Mouse (Mus musculus): Measurements from ENCODE around the gene Irf9. TPM values are rescaled to one million over a fixed set of nuclear protein-coding genes. Genes with fewer than 3 reads are reported as not detected.
A peak's percentile ranks its signal among the peaks of the same experiment; 100 is the strongest.

Irf9 gene
- polyA plus RNA-seq, 1 experiment from 2014 or later: 46.9 TPM

- Histone ChIP-seq H3K9me3 (ENCODE audit: control insufficient read depth) (no peaks in the 10 kb centered on the region), H3K27ac (ENCODE audit: low read depth, low read length) (peak within 1 kb of the TSS; percentile 50; the same call in 1 of the 2 replicates), H3K36me3 (ENCODE audit: control insufficient read depth, insufficient read depth) (peaks cover 42% of the 10 kb centered on the region), H3K4me3 (ENCODE audit: low read depth, low read length) (peak within 1 kb of the TSS; percentile 59), H3K4me1 (replicated peaks; ENCODE audit: control insufficient read depth, insufficient read depth, low read length) (no peaks in the 10 kb centered on the region), H3K27me3 (replicated peaks; ENCODE audit: control insufficient read depth, insufficient read depth, low read length) (no peaks in the 10 kb centered on the region), H3K9ac (ENCODE audit: low read depth, low read length) (peak within 1 kb of the TSS; percentile 57), H3K4me2 (replicated peaks; ENCODE audit: low read depth) (peak within 1 kb of the TSS; percentile 86)
- no peak; the same call in 1 of the 2 replicates for TF ChIP-seq CTCF (IDR thresholded peaks at IDR 0.05; ENCODE audit: low read depth)
- ATAC-seq: peak; percentile 83
- WGBS: 5% methylated on average over 43 of the region's 43 CpGs
Observed at GRCm38 (mm10) chr14:55584702-55585565, 18.4 kb upstream of the Irf9 start, which contains the start of gene Emc9. Gene Emc9 (minus strand): TSS chr14:55585302.

GRCm38 (mm10) chr14:55585566-55585960, 17.8 kb upstream of the Irf9 start:
- Histone ChIP-seq H3K4me1 (replicated peaks; ENCODE audit: control insufficient read depth, insufficient read depth, low read length) (no peaks in the 10 kb centered on the region), H3K4me2 (replicated peaks; ENCODE audit: low read depth) (peak overlapping the region; percentile 86), H3K9me3 (ENCODE audit: control insufficient read depth) (no peaks in the 10 kb centered on the region), H3K9ac (ENCODE audit: low read depth, low read length) (no peak overlapping the region), H3K27me3 (replicated peaks; ENCODE audit: control insufficient read depth, insufficient read depth, low read length) (no peaks in the 10 kb centered on the region), H3K36me3 (ENCODE audit: control insufficient read depth, insufficient read depth) (peaks cover 37% of the 10 kb centered on the region), H3K4me3 (ENCODE audit: low read depth, low read length) (peak overlapping the region; percentile 59; the same call in 1 of the 2 replicates), H3K27ac (ENCODE audit: low read depth, low read length) (peak overlapping the region; percentile 50; the same call in 1 of the 2 replicates)
- 22% methylated on average over 6 of the region's 6 CpGs for WGBS
- TF ChIP-seq CTCF (IDR thresholded peaks at IDR 0.05; ENCODE audit: low read depth): no peak
- ATAC-seq: peak; percentile 77

GRCm38 (mm10) chr14:55586149-55586548, 17.2 kb upstream of the Irf9 start:
- 76% methylated on average over 2 of the region's 2 CpGs for WGBS
- peak; percentile 39; the same call in 1 of the 2 replicates for TF ChIP-seq CTCF (IDR thresholded peaks at IDR 0.05; ENCODE audit: low read depth)
- no peak overlapping the region for H3K4me2 ChIP-seq (replicated peaks; ENCODE audit: low read depth)
- no peaks in the 10 kb centered on the region for H3K4me1 ChIP-seq (replicated peaks; ENCODE audit: control insufficient read depth, insufficient read depth, low read length)
- no peak for ATAC-seq
- H3K36me3 ChIP-seq (ENCODE audit: control insufficient read depth, insufficient read depth): peaks cover 31% of the 10 kb centered on the region
- H3K27ac ChIP-seq (ENCODE audit: low read depth, low read length): 0 out of 2 replicates have a peak overlapping the region, but pooled peaks have one; percentile 16
- no peak overlapping the region for H3K9ac ChIP-seq (ENCODE audit: low read depth, low read length)
- H3K27me3 ChIP-seq (replicated peaks; ENCODE audit: control insufficient read depth, insufficient read depth, low read length): no peaks in the 10 kb centered on the region
- no peaks in the 10 kb centered on the region for H3K9me3 ChIP-seq (ENCODE audit: control insufficient read depth)
- H3K4me3 ChIP-seq (ENCODE audit: low read depth, low read length): no peak overlapping the region

- H3K4me3 ChIP-seq (ENCODE audit: low read depth, low read length): no peak overlapping the region
- H3K27ac ChIP-seq (ENCODE audit: low read depth, low read length): no peak overlapping the region
- H3K9me3 ChIP-seq (ENCODE audit: control insufficient read depth): no peaks in the 10 kb centered on the region
- peaks cover 23% of the 10 kb centered on the region for H3K36me3 ChIP-seq (ENCODE audit: control insufficient read depth, insufficient read depth)
- no peak for TF ChIP-seq CTCF (IDR thresholded peaks at IDR 0.05; ENCODE audit: low read depth)
- no peaks in the 10 kb centered on the region for H3K27me3 ChIP-seq (replicated peaks; ENCODE audit: control insufficient read depth, insufficient read depth, low read length)
- WGBS: 91% methylated on average over 5 of the region's 5 CpGs
- peaks cover 6% of the 10 kb centered on the region; the same call in 1 of the 2 replicates for H3K4me1 ChIP-seq (replicated peaks; ENCODE audit: control insufficient read depth, insufficient read depth, low read length)
- H3K4me2 ChIP-seq (replicated peaks; ENCODE audit: low read depth): no peak overlapping the region
- H3K9ac ChIP-seq (ENCODE audit: low read depth, low read length): no peak overlapping the region
- ATAC-seq: no peak
Observed at GRCm38 (mm10) chr14:55589271-55589670, 14.1 kb upstream of the Irf9 start.

- 65% methylated on average over 11 of the region's 11 CpGs for WGBS
- Histone ChIP-seq H3K36me3 (ENCODE audit: control insufficient read depth, insufficient read depth) (peaks cover 30% of the 10 kb centered on the region), H3K27me3 (replicated peaks; ENCODE audit: control insufficient read depth, insufficient read depth, low read length) (no peaks in the 10 kb centered on the region), H3K9me3 (ENCODE audit: control insufficient read depth) (no peaks in the 10 kb centered on the region), H3K9ac (ENCODE audit: low read depth, low read length) (peak overlapping the region; percentile 67), H3K4me1 (replicated peaks; ENCODE audit: control insufficient read depth, insufficient read depth, low read length) (peaks cover 6% of the 10 kb centered on the region; the same call in 1 of the 2 replicates), H3K4me2 (replicated peaks; ENCODE audit: low read depth) (peak overlapping the region; percentile 90), H3K4me3 (ENCODE audit: low read depth, low read length) (peak overlapping the region; percentile 94), H3K27ac (ENCODE audit: low read depth, low read length) (peak overlapping the region; percentile 90)
- no peak for TF ChIP-seq CTCF (IDR thresholded peaks at IDR 0.05; ENCODE audit: low read depth)
- no peak for ATAC-seq
Observed at GRCm38 (mm10) chr14:55589771-55590448, 13.5 kb upstream of the Irf9 start.
